Mouse (Mus musculus) myocyte (in vitro differentiated cells): ENCODE results near the gene Nxf7. TPM values are rescaled to one million over a fixed set of nuclear protein-coding genes. Genes with fewer than 3 reads are reported as not detected.
"Not testable (repeated sequence)": the region's sequence is repeated elsewhere in the genome, so short reads cannot be mapped to it uniquely, and the experiment has no call there.

Experiments used
- H3K27me3 ChIP-seq: one replicate; pipeline ENCODE4 v1.6.1; 2011; ENCODE audit not compliant: control insufficient read depth, insufficient read depth, insufficient read length
- H3K36me3 ChIP-seq: one replicate; pipeline ENCODE4 v1.6.1; 2011; ENCODE audit not compliant: control insufficient read depth, insufficient read depth
- H3K4me2 ChIP-seq: one replicate; pipeline ENCODE4 v1.6.1; 2011; ENCODE audit warnings: low read depth, control low read depth
- H3K4me3 ChIP-seq: one replicate; pipeline ENCODE4 v1.5.1; 2011; ENCODE audit warnings: mild to moderate bottlenecking, control low read depth, moderate library complexity
- H3K79me2 ChIP-seq: one replicate; pipeline ENCODE4 v1.6.1; 2011; ENCODE audit not compliant: control insufficient read depth, insufficient read depth
- H3ac ChIP-seq: one replicate; pipeline ENCODE4 v1.6.1; 2011; ENCODE audit not compliant: control insufficient read depth, insufficient read length
- CEBPB ChIP-seq: IDR thresholded peaks from 2 replicates; pipeline ENCODE4 v1.6.1; 2011; ENCODE audit warnings: mild to moderate bottlenecking, moderate library complexity; ENCODE audit not compliant: poor library complexity, insufficient read depth, severe bottlenecking
- E2F4 ChIP-seq: IDR thresholded peaks from one replicate; pipeline ENCODE4 v1.6.1; 2011; ENCODE audit warnings: mild to moderate bottlenecking, control low read depth, moderate library complexity; ENCODE audit not compliant: insufficient read depth
- MAX ChIP-seq: IDR thresholded peaks from one replicate; pipeline ENCODE4 v1.6.1; 2011; ENCODE audit warnings: low read depth, mild to moderate bottlenecking, control low read depth
- MYOD1 ChIP-seq, 3 experiments: IDR thresholded peaks; one replicate each; pipeline ENCODE4 v1.6.1; 2011; ENCODE audit warnings: control low read depth in 2 of 3, low read depth in 2 of 3, mild to moderate bottlenecking in 2 of 3, moderate library complexity in 1 of 3; ENCODE audit not compliant: insufficient read length in 2 of 3, control insufficient read depth in 1 of 3
- MYOG ChIP-seq, 3 experiments: IDR thresholded peaks; one replicate each; pipeline ENCODE4 v1.6.1; 2011; ENCODE audit warnings: control low read depth in 2 of 3, low read depth in 2 of 3, mild to moderate bottlenecking in 2 of 3; ENCODE audit not compliant: insufficient read length in 2 of 3, control insufficient read depth in 1 of 3, insufficient read depth in 1 of 3
- POLR2A ChIP-seq: IDR thresholded peaks from one replicate; pipeline ENCODE4 v1.6.1; 2011; ENCODE audit warnings: low read depth, mild to moderate bottlenecking, control low read depth, moderate library complexity; ENCODE audit not compliant: insufficient read length
- POLR2AphosphoS2 ChIP-seq: IDR thresholded peaks from one replicate; pipeline ENCODE4 v1.6.1; 2011; ENCODE audit warnings: low read depth, control low read depth; ENCODE audit not compliant: insufficient read length
- REST ChIP-seq: IDR thresholded peaks from one replicate; pipeline ENCODE4 v1.6.1; 2011; ENCODE audit warnings: mild to moderate bottlenecking, control low read depth, moderate library complexity; ENCODE audit not compliant: insufficient read depth, insufficient read length
- SRF ChIP-seq: IDR thresholded peaks from one replicate; pipeline ENCODE4 v1.6.1; 2011; ENCODE audit warnings: low read depth; ENCODE audit not compliant: control insufficient read depth, insufficient read length
- TCF12 ChIP-seq: IDR thresholded peaks from one replicate; pipeline ENCODE4 v1.6.1; 2011; ENCODE audit warnings: mild to moderate bottlenecking, control low read depth; ENCODE audit not compliant: poor library complexity, insufficient read depth, severe bottlenecking
- TCF3 ChIP-seq: IDR thresholded peaks from one replicate; pipeline ENCODE4 v1.6.1; 2011; ENCODE audit warnings: low read depth, control low read depth; ENCODE audit not compliant: insufficient read length
- USF1 ChIP-seq: IDR thresholded peaks from one replicate; pipeline ENCODE4 v1.6.1; 2011; ENCODE audit warnings: low read depth, mild to moderate bottlenecking, control low read depth, moderate library complexity
- polyA plus RNA-seq: library from polyadenylated mRNA; unstranded; fragments of >200 nt; fragmentation: generic; extraction: Trizol; gene quantifications from one replicate; pipeline ENCODE4 v1.2.1, GENCODE M21; 2012; ENCODE audit warnings: missing spikeins

Gene Nxf7
- polyA plus RNA-seq: 6.9 TPM

- no peaks in the 10 kb centered on the region for H3K79me2 ChIP-seq
- H3K4me2 ChIP-seq: peak within 1 kb of the TSS; percentile 42
- no peak within 1 kb of the TSS for H3K4me3 ChIP-seq
- H3ac ChIP-seq: no peak within 1 kb of the TSS
- TF ChIP-seq MAX (no peak), TCF3 (no peak), USF1 (no peak), POLR2A (no peak), POLR2AphosphoS2 (no peak), TCF12 (no peak), CEBPB (no peak), MYOD1 (IDR thresholded peaks at IDR 0.05; ENCODE audit: control insufficient read depth in 1 of 3, insufficient read length in 2 of 3, low read depth in 2 of 3) (no peak), MYOG (IDR thresholded peaks at IDR 0.05; ENCODE audit: control insufficient read depth in 1 of 3, insufficient read depth in 1 of 3, insufficient read length in 2 of 3, low read depth in 2 of 3) (no peak), SRF (no peak), REST (no peak)
- no peaks in the 10 kb centered on the region for H3K27me3 ChIP-seq
- no peaks in the 10 kb centered on the region for H3K36me3 ChIP-seq
These were observed at the start of gene Nxf7 for GRCm38 (mm10) chrX:135598677-135599076. TSS of gene Nxf7 (minus strand) at chrX:135598777.

- no peak within 1 kb of the TSS for H3K4me2 ChIP-seq
- TF ChIP-seq USF1: no peak
- TF ChIP-seq TCF12: no peak
- TF ChIP-seq SRF: no peak
- TF ChIP-seq POLR2AphosphoS2: no peak
- no peak for TF ChIP-seq CEBPB
- TF ChIP-seq E2F4: no peak
- TF ChIP-seq TCF3: no peak
- H3K36me3 ChIP-seq: no peaks in the 10 kb centered on the region
These were observed 29.0 kb upstream of the Nxf7 start, which contains the start of gene Prame for GRCm38 (mm10) chrX:135627605-135628004. TSS of gene Prame (minus strand) at chrX:135627705.

DNA sequence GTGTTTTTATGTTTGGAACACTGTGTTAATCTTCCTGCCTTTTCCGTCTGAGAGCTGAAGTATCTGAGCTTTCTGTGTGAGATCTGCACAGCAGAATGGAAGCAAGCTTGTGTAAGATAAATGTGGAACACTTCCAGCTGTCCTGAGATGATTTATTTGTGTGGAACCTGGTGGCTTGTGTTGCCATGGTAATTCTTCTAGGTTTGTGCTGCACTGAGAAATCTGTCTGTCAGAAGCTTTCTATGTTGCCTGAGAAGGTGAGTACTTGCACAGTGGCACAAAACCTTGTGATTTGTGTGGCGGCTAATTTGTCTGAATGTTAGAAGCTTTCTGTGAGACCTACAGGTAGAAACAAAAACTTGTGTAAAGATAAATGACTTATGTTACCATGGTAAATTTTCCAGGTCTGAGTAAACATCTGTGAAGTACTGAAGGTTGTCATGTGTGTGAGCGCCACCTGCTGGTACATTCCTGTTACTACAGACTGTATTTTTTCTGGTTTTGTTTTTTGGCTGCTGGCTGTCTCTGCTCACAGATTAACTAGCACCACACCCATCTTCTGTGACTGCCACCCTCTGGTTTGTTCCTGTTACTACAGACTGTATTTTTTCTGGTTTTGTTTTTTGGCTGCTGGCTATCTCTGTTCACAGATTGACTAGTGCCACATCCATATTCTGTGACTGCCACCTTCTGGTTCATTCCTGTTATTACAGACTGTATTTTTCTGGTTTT is 2.9 kb upstream of the Nxf7 start:
- not testable (repeated sequence) for H3K4me3 ChIP-seq, H3K27me3 ChIP-seq, H3K79me2 ChIP-seq, H3ac ChIP-seq, H3K4me2 ChIP-seq, H3K36me3 ChIP-seq

More at GRCm38 (mm10) chrX:135627605-135628004, 29.0 kb upstream of the Nxf7 start, which contains the start of gene Prame:
- H3K79me2 ChIP-seq: no peaks in the 10 kb centered on the region
- H3K4me3 ChIP-seq: no peak within 1 kb of the TSS
- H3K27me3 ChIP-seq: no peaks in the 10 kb centered on the region
- H3ac ChIP-seq: no peak within 1 kb of the TSS

- Histone ChIP-seq H3K27me3 (no peaks in the 10 kb centered on the region), H3K36me3 (no peaks in the 10 kb centered on the region), H3K4me2 (peak overlapping the region; percentile 42), H3ac (no peak overlapping the region), H3K79me2 (no peaks in the 10 kb centered on the region), H3K4me3 (no peak overlapping the region)
- TF ChIP-seq TCF3 (no peak), CEBPB (no peak)
These were observed 481 bp downstream of the Nxf7 start for GRCm38 (mm10) chrX:135598096-135598495.

DNA sequence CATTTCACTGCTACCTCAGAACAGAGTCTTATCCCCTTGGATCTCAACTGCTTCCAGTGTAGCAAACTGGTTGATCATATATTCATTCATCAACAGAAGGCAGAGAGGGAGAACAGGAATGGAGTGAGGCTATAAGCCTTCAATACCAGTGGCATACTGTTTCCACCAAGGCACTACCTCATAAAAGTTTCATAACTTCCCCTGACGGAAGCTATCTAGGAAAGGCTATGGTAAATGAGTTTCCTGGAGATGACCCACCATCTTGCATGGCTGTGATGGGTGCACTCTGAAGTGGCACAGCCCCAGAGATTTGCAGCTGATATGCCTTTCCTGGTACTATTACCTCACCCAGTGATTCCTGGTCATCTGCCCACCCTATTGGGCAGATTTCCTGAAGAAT is 22.2 kb downstream of the Nxf7 start:
- Histone ChIP-seq H3K4me2 (no peak overlapping the region), H3ac (no peak overlapping the region), H3K79me2 (no peaks in the 10 kb centered on the region), H3K36me3 (no peaks in the 10 kb centered on the region), H3K27me3 (no peaks in the 10 kb centered on the region), H3K4me3 (no peak overlapping the region)
- TF ChIP-seq POLR2A: no peak
- no peak for TF ChIP-seq CEBPB
- TF ChIP-seq TCF12: no peak
- TF ChIP-seq MYOD1 (IDR thresholded peaks at IDR 0.05; ENCODE audit: control insufficient read depth in 1 of 3, insufficient read length in 2 of 3, low read depth in 2 of 3): no peak
- TF ChIP-seq POLR2AphosphoS2: no peak
- TF ChIP-seq USF1: no peak
- no peak for TF ChIP-seq MAX
- TF ChIP-seq REST: no peak
- TF ChIP-seq E2F4: no peak
- no peak for TF ChIP-seq SRF
- no peak for TF ChIP-seq TCF3
- no peak for TF ChIP-seq MYOG (IDR thresholded peaks at IDR 0.05; ENCODE audit: control insufficient read depth in 1 of 3, insufficient read depth in 1 of 3, insufficient read length in 2 of 3, low read depth in 2 of 3)
